Mouse (Mus musculus): ENCODE measurements around the gene Jag2.

Gene Jag2

DNA sequence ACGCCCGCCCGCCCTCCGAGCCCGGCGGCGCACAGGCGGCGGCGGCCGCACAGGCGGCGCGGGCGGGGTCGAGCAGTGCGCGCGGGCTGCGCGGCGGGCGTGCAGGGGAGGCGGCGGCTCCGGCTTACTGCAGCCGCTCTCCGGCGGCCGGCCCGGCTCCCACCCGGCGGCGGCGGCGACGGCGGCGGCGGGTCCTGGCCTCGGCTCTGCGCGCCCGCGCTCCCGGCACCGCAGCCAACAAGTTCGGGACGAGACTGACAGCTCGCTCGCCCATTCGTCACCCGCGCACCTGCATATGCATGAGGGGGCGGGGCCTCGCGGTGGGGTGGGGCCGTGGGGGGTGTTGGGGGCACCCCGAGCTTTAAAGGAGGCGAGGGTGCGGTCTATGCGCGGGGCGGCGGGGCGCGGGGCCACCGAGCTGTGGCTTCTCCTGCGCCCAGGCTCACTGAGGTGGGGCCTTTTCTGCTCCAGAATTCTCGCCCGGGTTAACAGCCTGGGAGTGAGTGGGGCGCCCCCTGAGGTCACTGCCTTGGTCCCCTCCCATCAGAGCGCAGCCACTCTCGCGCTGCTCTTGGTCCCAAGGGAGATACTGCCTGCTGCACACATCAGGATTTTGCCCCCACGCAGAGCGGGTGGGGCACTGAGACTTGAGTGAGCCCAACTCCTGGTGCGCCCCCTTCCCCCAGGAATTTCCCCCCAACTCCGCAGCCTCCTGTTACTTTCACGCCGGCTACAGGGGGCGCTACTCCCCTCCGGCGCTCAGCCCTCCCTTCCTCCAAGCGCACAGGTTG, at the start of gene Jag2:
Gene Jag2, minus strand, starts transcription at position 215 of the 791 bp plus-strand sequence.
- DNase-seq, result peak; percentile 72 to 81

DNA sequence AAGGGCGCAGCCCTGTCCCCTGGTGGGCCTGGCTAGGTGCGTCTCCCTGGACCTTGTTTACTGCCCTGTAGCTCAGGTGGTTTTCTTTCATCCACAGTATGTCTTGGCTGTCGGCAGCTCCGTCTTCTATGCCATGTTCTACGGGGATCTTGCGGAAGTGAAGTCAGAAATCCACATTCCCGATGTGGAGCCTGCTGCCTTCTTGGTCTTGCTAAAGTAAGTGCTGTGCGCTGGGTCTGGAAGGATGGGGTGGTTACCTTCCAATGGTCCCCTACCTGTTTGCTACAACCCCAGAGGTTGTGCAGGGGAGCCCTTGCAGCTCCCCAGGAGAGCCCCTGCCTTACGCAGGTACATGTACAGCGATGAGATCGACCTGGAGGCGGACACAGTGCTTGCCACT, 47.6 kb upstream of the Jag2 start:
- no peak for DNase-seq

DNA sequence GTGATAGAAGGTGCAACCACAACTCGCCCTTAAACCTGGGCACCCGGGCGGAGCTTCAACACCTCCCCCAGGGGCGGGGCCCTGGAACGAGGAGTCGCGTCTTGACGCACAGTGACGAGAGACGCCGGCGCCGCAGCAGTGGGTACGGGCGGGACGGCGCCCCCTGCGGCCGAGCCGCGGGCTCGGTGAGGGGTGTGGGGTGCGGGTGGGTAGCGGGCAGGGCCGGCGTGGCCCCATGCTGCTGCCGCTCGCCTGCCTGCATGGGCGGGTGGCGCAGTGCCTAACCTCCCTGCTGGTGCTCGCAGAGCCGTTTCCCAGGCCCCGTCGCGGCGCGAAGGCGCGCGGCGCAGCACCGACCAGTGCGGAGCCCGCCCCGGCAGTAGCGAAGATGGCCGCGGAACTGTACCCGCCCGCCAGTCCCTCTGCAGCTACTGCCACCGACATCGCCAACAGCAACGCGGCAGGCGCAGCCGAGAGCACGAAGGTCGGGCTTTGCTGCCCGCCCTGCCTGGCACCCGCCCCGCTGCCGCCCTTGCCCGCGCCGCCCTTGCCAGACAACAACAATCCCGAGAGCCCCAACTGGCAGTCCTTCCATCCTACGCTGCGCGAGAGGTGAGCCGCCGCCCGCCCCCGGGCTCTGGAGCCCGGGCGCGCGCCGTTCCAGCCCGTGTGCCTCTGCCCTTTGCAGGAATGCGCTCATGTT, 46.9 kb upstream of the Jag2 start, which contains the start of gene Btbd6:
Gene Btbd6, plus strand, starts transcription at position 112 of the 703 bp plus-strand sequence.
- peak; percentile 91 to 92 for DNase-seq

DNA sequence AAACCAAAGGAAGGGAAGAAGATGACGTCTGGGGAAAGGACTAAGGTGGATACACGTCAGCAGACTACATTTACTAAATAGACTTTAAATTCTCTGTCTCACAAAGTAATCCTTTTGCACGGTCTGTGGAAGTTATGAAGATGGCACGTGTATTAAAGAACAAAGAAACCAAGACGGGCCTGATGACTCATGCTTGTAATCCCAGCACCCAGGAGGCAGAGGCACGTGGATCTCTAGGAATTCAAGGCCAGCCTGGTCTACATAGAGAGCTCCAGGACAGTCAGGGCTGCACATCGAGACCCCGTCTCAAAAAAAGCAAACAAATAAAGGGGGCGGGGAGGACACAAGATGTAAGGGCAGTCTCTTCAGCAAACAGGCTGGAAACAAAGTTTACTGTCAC, 45.2 kb upstream of the Jag2 start:
- DNase-seq, result no peak

DNA sequence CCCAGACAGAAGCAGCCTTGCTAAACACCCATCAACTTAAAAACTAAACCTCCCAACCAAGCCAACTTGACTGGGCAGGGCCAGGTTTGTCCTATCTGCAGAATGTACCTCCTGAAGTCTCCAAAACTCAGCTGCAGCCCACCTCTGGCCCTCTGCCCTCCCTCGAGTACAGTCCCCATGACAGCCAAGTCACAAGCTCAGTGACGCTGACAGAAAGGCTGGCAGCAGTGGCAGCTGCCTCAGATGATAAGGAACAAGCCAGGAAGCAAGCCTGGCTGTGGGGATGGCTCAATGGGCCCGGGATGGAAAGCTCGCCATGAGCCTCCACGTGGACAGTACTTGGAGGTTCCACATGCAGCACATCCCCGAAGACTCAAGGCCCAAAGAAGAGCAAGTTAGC, 40.0 kb upstream of the Jag2 start:
- DNase-seq, result no peak

DNA sequence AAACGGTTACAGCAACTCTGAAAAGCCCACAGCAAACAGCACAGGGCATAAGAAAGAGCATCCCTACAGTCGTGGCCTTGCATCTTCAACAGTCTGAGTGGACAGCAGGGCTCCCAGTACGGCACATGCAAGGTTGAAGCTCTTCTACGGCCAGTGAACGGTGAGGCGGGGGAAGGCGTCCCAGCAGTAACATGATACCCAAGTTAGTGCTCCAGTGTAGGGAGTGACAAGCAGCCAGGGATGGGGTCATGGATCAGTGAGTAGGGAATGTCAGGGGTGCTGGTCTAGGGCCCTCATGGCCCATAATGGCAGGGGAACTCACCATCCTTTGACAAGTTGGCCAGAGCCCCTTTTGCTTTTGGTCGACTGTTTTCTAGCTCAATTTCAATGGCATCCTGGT, 39.4 kb upstream of the Jag2 start:
- DNase-seq, result no peak

DNA sequence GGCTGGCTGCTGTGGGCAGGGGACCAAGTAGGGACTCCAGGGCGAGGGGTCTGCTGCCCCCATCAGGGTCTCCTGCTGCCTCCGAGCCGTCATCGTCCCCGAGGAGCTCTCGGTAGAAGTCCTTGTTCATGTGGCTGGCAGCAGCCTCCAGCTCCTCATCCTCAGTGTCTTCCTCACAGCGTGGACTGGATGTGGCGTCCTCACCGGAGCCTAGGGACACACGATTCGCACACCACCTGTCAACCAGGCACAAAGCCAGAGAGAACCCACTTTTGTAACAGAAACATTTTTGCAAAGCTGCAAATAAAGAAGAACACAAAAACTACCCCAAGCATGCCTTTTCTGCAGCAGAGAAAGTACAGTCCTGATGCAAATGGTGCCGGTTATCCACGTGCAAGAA, 36.2 kb upstream of the Jag2 start:
- DNase-seq, result no peak

DNA sequence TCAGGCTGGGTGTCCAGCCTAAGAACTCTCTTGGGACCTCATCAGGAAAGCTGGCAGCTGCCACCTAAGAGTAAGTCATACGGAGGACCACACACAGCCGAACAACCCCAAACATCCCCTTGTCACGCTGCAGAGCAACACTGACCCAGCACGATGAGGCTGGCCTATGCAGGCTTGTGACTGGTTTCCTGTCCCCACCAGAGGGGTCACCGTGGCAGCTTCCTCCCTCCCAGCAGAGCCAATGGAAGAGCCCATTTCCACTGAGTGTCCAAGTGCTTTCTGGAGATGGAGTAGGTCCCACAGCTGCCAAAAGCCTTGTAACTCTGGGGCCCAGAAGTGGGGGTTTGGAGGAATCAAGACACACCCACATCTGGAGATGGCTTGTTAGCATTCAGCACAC, 32.3 kb upstream of the Jag2 start:
- no peak for DNase-seq

DNA sequence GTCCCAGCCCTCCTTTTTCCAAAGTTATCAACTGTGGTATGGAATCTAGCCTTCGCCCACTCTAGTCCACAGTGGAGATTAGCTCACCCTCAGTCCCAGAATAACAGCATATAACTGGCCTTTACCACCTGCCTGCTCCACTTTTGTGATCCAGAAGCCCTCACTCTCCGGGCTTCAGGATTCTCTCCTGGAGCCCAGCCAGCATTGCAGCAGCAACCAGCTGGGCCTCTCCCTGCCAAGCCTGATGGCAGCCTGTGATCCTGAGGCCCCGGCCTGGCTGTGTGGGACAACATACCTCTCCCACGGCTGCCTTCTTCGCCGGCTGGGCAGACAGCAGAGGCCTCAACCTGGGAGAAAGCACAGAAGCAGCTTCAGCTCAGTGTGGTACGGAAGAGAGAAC, 31.9 kb upstream of the Jag2 start:
- peak in 1 of 2 experiments; percentile 47 for DNase-seq

DNA sequence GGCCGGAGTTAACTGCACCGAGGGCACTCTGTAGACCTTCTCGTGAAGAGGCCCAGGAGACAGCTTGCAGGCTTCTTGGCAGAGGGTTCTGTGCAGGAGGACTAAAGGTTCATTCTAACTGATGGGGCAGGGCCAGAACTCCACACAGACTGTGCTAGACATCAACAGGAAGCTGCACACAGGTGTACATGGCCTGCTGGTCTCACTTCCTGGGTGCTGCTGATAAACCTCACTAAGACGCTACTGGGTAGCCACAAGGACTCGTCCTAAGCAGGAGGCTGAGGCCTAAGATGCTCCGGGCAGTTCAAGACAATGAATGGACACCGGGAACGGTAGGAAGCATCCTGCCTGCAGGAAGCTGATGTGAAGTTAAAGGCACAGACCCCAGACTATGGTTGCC, 29.8 kb upstream of the Jag2 start:
- no peak for DNase-seq

DNA sequence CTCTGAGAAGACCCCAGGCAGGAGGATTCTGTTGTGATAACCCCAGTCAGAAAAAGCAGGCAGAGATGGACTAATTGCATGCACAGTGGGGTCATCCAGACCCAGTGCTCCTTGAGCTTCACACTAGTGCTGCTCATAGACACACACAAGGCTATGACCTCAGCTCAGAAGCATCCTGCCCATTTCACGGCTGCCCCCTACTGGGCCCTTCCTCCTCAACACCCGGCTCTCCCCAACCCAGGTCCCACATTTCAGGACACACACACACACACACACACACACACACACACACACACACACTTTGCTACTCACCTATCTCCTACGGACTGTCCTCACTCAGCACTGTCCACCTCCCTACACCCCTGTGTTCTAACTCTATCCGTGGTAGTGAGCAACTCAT, 28.7 kb upstream of the Jag2 start:
- DNase-seq, result peak; percentile 73 to 76

DNA sequence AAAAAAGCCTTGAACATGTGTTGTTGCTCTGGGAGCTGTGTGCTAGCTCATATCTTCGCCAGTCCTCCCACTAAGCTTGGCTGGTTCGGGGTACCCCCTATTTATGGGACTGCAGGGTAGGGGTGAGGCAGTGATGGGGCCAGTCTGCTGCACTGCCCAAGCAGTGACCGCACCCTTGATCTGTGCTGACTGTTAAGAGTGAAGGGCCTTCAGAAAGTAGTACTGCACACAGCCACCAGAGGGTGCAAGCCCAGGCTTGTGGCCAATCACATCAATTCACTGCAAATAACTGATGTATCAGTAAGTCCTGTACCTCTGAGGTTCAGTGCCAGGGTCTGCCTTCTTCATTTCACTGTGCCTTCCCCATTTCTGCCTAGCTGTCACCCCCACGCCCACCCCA, 26.2 kb upstream of the Jag2 start:
- DNase-seq, result peak; percentile 74 to 86

DNA sequence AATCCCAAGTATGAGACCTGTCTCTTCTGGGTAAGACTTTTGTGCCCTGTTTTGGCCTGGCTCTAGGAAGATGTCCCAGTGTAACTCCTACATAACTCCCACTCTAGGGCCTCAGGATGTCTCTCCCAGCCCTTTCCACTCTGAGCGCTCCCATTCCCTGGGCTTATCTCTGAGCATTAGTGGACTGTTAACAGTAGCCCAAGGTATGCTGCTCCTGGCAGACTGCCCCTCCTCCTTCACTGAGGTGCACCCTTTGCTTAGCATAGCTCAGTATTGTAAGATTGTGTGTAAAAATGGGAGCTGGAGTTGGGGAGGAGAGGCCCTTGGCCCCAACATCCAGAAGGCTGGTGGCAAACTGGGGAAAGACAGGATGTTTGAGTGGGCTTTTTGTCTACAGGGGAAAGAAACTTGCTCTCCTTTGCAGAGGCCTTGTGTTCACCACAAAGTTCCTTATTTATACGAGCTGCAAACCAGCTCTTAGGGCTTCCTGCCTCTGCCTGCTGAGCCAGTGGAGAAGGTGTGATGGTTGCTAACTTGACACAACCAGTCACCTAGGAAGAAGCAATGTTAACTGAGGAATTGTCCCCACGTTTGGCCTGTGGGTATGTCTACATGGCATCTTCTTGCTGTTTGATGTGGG, 23.5 kb upstream of the Jag2 start:
- DNase-seq, result no peak

DNA sequence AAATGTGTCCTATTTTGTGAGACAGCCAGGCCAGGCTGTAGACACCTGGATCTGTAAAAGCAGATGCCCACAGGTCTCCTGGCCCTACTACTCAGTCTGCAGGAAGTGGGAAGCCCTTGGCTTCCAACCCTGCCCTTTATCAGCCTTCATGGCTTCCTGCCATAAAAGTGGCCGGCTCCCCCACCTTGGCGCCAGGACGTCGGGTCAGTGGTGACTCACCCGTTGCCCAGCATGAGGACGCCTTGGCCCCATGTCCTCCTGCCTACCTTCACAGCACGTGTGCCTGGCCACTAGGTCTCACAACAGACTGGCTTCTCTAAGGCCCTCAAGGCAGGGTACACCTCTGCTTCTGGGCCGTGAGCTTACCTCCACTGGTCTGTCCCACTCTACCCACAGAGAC, 22.9 kb upstream of the Jag2 start:
- peak; percentile 78 to 85 for DNase-seq

DNA sequence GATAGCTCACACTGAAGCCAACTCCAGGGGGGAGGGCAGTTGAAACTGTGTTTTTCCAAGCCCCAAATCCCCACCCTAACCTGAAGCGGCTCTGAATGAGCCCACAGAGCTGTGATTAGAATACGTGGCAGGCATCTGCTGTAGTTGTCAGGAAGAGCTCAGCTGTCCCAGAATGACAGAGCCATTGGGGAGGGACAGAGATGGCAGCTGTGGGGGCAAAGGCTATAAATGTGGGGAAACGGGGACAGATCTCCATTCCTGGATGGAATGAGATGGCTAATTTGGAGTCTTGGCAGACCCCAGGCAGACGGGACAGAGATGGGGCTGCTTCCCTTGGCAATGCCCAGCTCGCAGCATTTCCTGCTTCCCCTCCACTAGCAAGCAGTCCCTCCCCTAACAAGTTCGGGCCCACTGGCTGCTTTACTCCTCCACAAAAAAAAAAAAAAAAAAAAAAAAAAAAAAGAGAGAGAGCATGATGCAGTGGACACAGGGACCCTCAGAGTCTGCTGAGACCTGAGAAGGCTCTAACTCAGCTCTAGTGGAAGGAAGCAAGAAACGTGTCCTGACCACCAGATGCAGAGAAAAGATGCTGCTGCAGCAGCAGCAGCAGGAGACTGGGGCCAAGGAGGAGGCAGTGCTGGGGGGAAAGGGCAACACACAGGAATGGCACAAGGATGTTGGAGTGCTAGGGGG, 21.7 kb upstream of the Jag2 start:
- no peak for DNase-seq

DNA sequence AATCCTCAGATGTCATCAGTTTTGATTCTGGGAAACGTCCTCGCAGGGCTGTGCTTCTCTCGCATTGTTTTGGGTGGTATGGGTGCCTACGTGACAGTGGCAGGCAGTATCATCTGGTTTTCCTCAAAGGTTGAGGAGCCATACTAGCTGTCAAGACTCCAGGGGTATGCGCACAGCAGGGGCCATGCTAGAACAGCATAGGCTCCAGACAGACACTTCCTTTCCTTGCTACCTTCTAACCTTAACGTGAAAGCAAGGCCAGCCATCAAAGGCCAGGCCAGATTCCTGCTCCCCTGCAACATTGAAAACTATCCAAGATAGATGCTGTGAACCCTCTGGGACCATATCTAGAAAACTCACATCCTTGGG, 21.2 kb upstream of the Jag2 start:
- DNase-seq, result no peak

DNA sequence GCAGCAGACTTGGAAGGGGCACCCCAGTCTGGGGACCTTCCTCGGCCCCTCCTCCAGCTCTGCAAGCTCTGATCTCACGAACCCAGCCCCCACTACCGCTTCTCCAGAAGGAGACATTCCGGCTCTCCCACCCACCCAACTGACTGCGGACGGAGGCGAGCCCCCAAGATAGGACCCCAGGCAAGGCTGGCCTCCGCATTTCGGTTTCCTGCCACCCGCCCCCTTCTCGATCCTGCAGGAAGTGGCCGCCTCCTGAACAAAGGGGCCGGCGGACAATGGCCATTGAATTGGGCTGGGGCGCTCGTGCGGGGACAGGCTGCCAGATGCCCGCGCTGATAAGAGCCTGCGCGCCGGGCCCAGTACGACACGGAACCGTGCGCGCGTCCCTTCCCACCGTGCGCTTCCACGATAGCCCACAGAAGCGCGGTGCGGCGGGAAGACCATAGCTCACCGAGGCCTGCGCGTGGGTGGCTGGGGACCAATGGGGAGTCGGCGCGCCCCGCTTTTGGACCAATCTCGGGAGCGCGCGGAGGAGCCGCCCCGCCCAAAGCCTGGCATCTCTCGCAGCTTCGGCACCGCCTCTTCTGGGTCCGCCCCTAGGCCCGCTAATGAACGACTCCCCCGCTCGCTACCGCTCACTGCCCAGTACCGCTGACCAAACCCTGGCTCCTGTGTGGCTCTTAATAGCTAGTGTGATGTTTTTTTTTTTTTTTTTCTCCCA, 20.6 kb upstream of the Jag2 start:
- peak; percentile 91 to 95 for DNase-seq

DNA sequence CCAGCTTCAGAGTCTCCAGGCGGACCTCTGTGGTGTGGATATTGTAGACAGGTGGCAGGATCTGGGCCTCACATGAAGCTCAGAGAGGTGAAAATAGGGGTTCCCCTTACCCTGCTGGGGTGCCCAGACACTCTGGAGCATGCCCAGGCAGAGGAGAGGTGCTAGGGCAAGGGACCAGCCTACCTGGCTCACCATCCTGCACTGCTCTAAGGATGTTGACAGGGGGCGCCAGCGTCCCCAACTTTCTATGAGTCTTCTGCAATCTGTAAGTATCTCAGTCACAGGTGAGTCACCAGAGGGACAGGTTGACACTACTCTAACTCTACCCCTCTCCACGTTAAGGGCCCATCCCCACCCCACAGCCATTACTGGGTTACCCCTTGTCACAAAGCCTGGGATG, 17.7 kb upstream of the Jag2 start:
- DNase-seq, result peak in 1 of 2 experiments; percentile 52

DNA sequence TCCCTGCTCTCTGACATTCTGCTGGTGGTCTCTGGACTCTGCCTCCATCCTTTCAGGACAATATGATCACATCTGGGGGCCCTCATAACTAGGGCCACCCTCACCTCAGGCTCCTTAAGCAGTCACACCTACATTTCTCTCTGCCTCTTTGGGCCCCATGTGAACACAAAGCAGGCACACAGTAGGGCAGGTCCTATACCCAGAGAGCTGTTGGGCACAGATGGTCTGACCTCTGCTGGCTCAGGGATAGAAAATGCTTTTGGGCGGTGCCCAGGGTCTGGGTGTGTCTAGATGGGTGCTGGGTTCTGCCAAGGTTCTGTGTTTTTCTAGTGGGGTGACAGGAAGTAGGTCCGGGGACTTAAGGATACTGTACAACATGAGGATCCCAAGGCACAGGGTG, 14.1 kb upstream of the Jag2 start:
- no peak for DNase-seq

DNA sequence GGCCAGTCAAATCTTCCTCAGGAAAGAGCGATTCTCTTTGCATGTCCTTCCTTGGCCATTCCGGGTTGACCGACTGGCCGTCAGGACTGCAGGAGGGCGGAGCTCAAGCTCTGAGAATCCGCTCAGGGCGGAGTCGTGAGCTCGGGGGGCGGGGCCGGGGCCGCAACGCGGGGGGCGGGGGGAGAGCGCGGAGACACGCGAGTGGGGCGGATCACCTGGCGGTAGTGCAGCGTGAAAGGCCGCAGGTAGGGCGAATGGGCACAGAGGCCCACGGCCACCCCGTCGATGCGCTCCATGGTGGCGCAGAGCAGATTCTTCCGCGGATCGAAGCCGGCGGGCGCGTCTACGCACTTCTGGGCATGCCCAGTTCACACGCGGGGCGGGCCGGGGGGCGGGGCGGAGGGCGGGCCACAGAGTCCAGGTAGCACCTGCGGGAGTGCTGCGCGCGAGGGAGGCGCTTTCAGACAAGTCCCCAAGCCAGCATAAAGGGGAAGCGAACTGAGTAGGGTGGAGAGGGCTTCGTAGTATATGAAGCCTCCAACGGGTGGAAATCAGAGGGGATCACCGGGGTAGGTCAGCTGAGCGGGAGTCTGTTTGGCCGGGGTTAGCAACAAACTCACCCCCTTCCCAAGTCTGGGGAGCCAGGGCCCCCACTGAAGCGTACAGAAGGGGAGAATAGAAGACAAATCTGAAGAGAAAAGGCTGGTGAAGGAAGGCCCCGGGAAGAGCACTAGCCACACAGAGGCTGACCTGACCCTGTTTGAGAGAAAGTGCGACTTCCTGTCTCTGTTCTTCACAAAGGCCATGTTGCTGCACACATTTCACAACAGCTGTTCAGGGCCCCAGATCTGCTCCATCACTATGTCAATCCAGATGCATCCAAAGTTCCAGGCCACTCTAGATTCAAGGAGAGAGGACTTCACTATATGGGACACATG, 12.5 kb upstream of the Jag2 start, which contains the start of gene Nudt14:
Gene Nudt14, minus strand, starts transcription at position 349 of the 938 bp plus-strand sequence.
- peak; percentile 86 to 87 for DNase-seq

DNA sequence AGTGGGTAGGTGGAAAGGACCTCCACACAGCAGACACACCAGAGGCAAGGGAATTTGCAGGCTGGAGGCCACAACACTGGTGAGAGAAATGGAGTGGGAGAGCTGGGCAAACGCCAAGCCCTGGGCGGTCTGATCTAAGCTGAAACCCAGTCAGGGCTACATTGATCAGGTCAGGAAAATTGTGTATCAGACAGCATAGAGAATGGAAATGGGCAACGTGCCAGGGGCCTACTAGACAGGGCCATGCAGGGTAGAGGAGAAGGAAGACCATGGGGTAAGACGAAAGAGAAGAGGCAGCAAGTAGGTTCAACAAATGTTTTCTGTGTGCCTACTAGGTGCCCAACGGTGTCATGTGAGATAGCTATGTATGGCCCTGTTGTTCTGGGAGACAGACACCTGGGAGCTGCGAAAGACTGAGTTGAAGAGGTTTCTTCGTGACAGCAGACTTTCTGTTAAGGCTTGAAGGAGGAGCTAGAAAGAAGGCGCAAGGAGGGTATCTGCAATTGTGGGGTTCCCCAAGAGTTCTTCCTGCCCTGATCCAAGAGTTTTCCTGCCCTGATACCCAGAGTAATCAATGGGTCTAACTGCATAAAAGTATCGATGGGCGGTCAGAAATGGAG, 11.7 kb upstream of the Jag2 start:
- no peak for DNase-seq

Data from lung, postnatal 4 days (tissue).